Mouse (Mus musculus) layer of hippocampus, postnatal 10 days (tissue): ENCODE data around the gene Uggt2. TPM values are rescaled to one million over a fixed set of nuclear protein-coding genes. Genes with fewer than 3 reads are reported as not detected.

ENCODE experiments used
- DNase-seq, 2 experiments: peaks; one replicate each; pipeline ENCODE4 v3.0.0; 2021; ENCODE audit warnings: low spot score in 2 of 2
- total RNA-seq, 2 experiments: library from RNA; stranded (reverse); gene quantifications; 2 replicates each; pipeline ENCODE4 v1.2.3; 2021

Uggt2 gene
- total RNA-seq, 2 experiments from 2014 or later = 34.3 to 39.3 TPM

DNA sequence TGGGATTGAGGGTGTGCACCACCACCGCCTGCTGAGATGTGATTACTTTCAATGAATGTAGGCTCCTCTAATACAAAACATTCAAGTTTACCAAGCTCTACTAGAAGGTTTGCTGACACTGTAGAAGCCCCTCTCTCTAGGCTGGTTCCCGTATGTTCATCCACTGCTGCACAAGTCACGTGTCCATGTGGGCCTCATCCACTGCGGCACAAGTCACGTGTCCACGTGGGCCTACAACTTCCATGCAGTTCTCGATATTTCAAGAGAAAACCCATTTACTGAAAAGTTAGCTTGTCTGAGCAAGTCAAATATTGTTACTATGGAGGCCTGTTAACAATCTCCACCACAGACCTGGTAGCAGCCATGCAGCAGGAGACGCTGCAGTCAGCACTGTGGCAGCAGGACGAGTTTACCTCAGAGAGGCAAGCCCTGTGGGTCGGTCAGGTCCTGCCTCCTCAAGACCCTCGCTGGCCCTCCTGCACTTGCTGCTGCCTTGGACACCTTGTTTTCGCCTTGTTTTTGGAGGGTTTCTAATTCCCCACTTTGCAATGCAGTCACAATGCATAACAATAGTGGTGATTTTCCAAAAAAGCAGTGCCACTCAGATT is 62.0 kb downstream of the Uggt2 start:
- no peak for DNase-seq

- no peak for DNase-seq
These were observed 71.5 kb downstream of the Uggt2 start for GRCm38 (mm10) chr14:119027675-119028253.

GRCm38 (mm10) chr14:119027130-119027529 is 72.1 kb downstream of the Uggt2 start:
- DNase-seq = peak; percentile 60 to 68

DNA sequence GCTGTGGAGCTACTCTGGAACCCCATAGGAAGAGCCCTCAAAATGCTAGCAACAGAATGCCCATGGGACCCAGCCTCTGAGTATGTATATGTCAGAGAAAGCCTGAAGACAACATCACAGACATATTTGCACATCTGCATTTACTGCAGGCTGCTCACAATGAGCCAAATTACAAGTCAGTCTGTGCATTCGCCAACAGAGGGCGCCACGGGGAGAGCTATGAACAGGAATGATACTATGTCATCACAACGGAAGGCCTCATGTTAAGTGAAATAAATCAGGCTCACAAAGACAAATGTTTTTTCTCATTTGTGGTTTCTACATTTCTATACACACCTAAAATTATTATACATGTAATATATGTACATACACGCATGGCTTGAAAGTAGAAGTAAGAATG is 73.3 kb downstream of the Uggt2 start:
- no peak for DNase-seq

DNA sequence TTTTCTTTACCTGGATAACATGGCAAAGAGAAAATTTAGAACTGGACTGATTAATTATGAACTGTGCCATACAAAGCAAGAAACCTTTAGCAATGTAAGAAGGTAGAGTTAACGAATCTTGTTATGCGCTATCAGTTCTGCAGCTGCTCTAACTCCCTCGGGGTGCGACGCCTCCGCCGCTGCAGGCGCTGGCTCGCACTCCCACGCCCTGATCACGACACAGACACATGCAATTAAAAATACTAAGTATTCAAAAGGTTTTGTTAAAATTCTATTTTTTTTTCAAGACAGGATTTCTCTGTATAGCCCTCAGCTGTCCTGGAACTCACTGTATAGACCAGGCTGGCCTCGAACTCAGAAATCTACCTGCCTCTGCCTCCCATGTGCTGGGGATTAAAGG is 85.7 kb downstream of the Uggt2 start:
- DNase-seq = no peak

DNA sequence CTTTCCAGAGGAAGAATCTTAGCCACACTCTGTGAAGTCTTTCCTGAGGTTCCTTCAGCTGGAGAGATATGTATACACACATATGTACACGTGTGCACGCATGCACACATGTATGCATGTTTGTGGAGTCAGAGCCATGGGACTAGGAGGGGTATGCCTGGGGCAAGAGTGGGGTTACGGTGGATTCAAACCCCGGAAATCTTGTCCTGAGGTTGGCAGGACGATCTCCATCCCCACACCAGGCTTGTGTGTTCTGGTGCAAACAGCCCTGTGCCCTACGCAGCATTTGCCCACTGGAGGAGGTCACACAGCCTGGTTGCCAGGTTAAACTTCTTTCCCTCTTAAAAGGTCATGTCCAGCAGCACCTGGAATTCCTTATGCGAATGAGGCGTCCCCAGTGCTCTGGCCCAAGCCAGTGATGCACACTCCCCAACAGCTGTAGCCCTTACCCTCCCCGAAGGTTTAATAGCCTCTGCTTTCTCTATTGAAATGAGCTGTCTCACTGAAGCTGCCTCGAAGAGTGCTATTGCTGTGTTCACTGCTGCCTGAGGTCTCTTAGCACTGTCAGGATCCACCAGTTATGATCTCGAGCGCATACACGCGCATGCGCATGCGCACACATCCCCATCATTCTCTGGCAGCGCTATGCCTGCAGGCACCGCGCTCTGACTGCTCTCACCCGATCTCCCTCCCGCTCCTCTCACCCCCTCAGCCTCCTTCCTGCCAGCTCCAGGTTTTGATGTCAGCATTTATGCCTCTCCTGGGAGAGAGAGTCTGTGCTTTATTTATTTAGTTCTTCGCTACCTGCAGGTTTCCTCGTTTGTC is 86.4 kb downstream of the Uggt2 start:
- DNase-seq = peak; percentile 52 to 74

DNA sequence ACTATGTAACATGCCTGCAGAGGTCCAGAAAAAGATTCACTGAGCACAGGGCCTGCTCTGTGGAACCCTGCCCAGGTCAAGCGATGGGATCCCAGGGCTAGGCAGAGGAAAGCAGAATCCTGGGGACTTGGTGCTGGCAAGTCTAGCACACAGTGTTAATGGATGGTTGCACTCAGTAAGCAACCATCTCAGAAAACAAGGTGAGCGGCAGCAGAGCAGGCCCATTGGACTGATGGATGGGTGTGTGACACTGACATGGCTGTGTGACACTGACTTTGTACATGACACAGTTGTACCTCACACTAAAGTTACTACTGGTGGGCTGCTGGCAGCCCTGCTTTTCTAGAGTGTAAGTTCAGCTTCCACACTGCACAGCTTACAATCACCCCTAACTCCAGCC is 89.7 kb downstream of the Uggt2 start:
- DNase-seq = no peak

GRCm38 (mm10) chr14:119008031-119008590 is 91.1 kb downstream of the Uggt2 start:
- DNase-seq = no peak

GRCm38 (mm10) chr14:119007103-119007951 is 91.9 kb downstream of the Uggt2 start:
- peak; percentile 94 to 95 for DNase-seq

DNA sequence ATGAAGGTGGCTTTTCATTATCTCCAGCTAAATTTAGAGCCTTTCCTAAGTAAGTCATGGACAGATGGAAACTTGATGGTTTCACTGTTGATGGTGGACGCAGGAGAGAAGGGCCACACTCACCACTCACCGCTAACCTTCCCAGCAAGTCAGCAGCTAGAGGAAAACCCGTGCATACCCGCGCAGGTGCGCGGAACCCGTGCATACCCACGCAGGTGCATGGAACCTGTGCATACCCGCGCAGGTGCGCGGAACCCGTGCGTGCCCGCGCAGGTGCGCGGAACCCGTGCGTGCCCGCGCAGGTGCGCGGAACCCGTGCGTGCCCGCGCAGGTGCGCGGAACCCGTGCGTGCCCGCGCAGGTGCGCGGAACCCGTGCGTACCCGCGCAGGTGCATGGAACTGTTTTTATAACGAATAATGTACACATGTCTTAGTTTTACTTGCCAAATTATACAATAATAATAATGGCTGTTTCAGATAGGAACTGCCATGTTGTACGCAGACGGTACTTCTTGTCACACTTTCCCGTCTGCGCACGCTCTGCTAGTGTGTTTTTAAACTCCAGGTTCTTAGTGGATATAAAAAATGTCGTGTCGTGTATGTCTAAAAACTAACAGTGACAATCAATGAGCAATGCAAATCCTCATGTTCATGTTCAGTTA is 92.7 kb downstream of the Uggt2 start:
- no peak for DNase-seq

DNA sequence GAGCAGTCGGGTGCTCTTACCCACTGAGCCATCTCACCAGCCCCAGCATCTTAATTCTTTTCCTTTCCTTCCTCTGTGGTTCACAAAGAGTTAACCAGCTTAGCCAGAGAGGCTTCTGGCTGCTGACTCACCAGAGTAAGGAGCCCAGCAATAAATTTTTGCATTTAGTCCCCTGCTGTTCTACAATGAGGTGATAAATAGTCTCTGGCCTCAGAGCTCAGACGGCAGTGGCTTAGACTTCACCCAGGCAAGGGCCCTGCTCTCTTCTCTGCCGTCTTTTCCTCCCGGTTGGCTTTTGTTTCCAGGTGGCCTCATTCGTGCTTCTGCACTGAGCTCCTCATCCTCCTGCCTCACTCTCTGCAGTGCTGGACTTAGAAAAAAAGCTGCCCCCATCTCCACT is 93.4 kb downstream of the Uggt2 start:
- no peak for DNase-seq

GRCm38 (mm10) chr14:119003320-119003719 is 95.9 kb downstream of the Uggt2 start:
- DNase-seq = no peak

DNA sequence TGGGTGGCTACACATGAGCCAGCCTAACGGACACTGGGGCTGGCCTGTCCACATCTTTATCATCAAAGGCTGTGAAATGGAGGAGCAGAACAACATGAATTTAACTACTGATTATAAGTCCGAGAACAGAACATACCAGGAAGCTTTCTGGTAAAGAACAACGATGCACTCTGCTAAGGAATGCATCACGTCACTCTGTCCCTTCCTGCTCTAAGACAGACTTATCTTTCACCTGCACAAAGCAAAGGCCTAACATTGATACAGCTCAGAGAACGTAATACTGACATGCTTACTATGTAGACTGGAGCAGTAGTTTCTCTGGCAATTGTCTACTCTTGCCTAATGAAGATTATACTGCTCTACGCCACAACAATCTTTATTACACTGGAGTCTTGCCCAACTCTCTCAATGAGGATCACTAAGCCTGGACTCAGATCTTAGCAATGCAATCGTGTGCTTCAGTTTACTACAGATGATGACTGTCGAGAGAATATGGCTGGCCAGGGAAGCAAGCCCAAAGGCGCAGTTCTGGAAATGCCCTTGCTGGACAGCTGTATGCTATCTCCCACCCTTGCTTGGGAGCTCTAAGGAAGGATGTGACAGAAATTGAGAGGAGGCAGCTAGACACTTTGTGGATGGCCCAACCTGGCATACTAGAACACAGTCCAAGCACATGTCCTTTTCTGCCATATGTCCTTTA is 103.9 kb downstream of the Uggt2 start:
- no peak for DNase-seq

GRCm38 (mm10) chr14:118987523-118988496 is 111.4 kb downstream of the Uggt2 start:
- no peak for DNase-seq

DNA sequence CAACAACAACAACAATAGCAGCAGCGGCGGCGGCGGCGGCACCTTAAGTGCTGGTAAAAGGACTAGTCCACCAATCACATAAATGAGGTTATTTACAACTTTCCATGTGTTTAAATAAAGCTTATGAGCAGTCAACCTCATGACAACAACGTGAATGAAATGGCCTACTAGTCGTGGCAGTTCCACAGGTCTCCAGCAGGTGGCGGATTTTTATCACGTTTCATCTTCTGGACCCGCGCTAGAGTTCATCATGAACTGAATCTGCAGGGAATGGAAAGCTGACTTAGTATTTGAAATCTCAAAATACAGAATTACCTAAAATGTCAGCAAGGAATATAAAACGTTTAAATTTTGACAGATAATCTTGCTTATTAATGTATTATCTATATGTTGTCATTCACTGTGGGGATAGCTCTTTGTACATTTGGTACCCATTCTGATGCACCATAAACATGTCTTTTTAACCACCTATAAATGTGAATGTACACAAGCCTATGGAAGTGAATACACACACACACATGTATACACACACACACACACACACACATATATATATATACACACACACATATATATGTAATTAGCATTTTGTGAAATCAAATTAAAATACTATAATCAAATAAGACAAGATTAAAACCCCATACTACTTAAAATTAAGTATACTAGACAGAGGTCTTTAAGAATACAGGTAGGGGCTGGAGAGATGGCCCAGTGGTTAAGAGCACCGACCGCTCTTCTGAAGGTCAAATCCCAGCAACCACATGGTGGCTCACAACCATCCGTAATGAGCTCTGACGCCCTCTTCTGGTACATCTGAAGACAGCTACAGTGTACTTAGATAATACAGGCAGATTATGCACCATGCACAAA is 112.3 kb downstream of the Uggt2 start:
- peak; percentile 77 to 81 for DNase-seq

- no peak for DNase-seq
These were observed 115.1 kb downstream of the Uggt2 start for GRCm38 (mm10) chr14:118984161-118984560.

DNA sequence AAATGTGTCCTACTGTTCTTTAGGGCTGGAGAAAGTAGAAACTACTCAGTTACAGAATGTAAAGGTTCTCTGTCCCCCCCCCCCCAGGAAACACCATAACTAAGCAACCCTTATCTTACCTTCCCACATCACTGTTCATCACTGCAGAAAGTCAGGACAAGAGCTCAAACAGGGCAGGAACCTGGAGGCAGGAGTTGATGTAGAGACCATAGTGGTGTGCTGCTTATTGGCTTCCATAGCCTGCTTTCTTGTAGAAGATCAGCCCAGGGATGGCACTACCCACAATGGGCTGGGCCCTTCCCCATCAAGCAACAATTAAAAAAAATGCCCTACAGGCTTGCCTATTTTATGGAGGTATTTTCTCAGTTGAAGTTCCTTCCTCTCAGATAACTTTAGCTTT is 115.8 kb downstream of the Uggt2 start:
- no peak for DNase-seq
